ENCODE assay signal across 18 mouse cellular contexts in genomic region chr5:31628555-31628954, GRCm38 (mm10). TPM values are rescaled to one million over a fixed set of nuclear protein-coding genes. Genes with fewer than 3 reads are reported as not detected.
DNase-seq lines count a peak whose midpoint lies in the region; ATAC-seq and TF ChIP-seq lines count a peak whose summit lies in the region.
"Had no signal": no experiment of that assay in that cellular context is flagged by ENCODE, and none has a peak within 500 bp of the region (broad histone marks: within the 10 kb centered on the region; RNA-seq: fewer than 3 reads in every experiment).

No protein-coding gene starts in this region.

- no peak overlapping the region for H3K4me2 ChIP-seq in heart, embryonic 13.5 days
- H3K4me2 ChIP-seq: hindbrain, embryonic 15.5 days; neural tube, embryonic 12.5 days had no signal

- no peaks in the 10 kb centered on the region for H3K27me3 ChIP-seq in heart, embryonic 13.5 days (replicated peaks)
- no peaks in the 10 kb centered on the region for H3K27me3 ChIP-seq in E14TG2a.4 (ENCODE audit: insufficient read depth, low read length)
- H3K27me3 ChIP-seq in embryonic facial prominence, embryonic 10.5 days (replicated peaks; ENCODE audit: low read depth, poor library complexity, severe bottlenecking) = no peaks in the 10 kb centered on the region
- H3K27me3 ChIP-seq: hindbrain, embryonic 15.5 days; neural tube, embryonic 12.5 days had no signal

- peak overlapping the region; percentile 96; the same call in 1 of the 2 replicates for H3K27ac ChIP-seq in heart, embryonic 13.5 days (replicated peaks)
- H3K27ac ChIP-seq in embryonic facial prominence, embryonic 10.5 days (replicated peaks) = 0 out of 2 replicates have a peak overlapping the region, but pooled peaks have one; percentile 49
- H3K27ac ChIP-seq in left cerebral cortex, adult 2 months = no peak overlapping the region
- H3K27ac ChIP-seq: hindbrain, embryonic 15.5 days; neural tube, embryonic 12.5 days had no signal

- ATAC-seq in heart, embryonic 13.5 days (ENCODE audit: extremely low read depth, insufficient number of reproducible peaks, low FRiP score, low TSS enrichment) = no peak
- ATAC-seq: forebrain, postnatal 0 days had no signal

- TF ChIP-seq CTCF in E14TG2a.4 (conservative IDR thresholded peaks at IDR 0.05; ENCODE audit: low read length) = no peak
- TF ChIP-seq CTCF in left cerebral cortex, adult 2 months (IDR thresholded peaks at IDR 0.05) = no peak

- peak; percentile 65 to 82 for DNase-seq in adrenal gland, adult (ENCODE audit: inconsistent age in 2 of 2, low spot score in 1 of 2)
- DNase-seq in adrenal gland, postnatal 4 days (ENCODE audit: low spot score in 2 of 2) = no peak
- DNase-seq in heart, adult 9 months (ENCODE audit: low spot score in 2 of 2) = no peak
- DNase-seq in embryonic facial prominence, embryonic 10.5 days (ENCODE audit: low spot score) = no peak
- no peak for DNase-seq in embryo, embryonic 11 days
- no peak for DNase-seq in left cerebral cortex, adult 2 months (ENCODE audit: extremely low spot score in 1 of 2, low spot score in 2 of 2)
- DNase-seq: cerebellum, adult 9-11 months; forebrain, postnatal 0 days; kidney, adult 11 months; lung, adult 18-20 months; lung, postnatal 36 days; spleen, adult 18-20 months; thymus, adult 18-20 months had no signal

- H3K9me3 ChIP-seq in heart, embryonic 13.5 days = no peaks in the 10 kb centered on the region
- peaks cover 16% of the 10 kb centered on the region for H3K9me3 ChIP-seq in E14TG2a.4 (ENCODE audit: low read length)
- H3K9me3 ChIP-seq in embryonic facial prominence, embryonic 10.5 days = no peaks in the 10 kb centered on the region
- H3K9me3 ChIP-seq: hindbrain, embryonic 15.5 days; neural tube, embryonic 12.5 days had no signal

- no peaks in the 10 kb centered on the region; the same call in 1 of the 2 replicates for H3K36me3 ChIP-seq in heart, embryonic 13.5 days
- peaks cover 17% of the 10 kb centered on the region for H3K36me3 ChIP-seq in E14TG2a.4 (ENCODE audit: insufficient read depth, low read length)
- H3K36me3 ChIP-seq in embryonic facial prominence, embryonic 10.5 days (replicated peaks) = peaks cover 15% of the 10 kb centered on the region

- intact Hi-C loops in left cerebral cortex, adult 2 months (cut with DNase I) = no loop called here

- 84% methylated on average over 8 of the region's 8 CpGs for whole genome bisulfite sequencing in heart, embryonic 13.5 days
- WGBS in embryonic facial prominence, embryonic 10.5 days = 90% methylated on average over 8 of the region's 8 CpGs

- no peak overlapping the region for H3K4me3 ChIP-seq in heart, embryonic 13.5 days
- peak overlapping the region; percentile 43 for H3K4me3 ChIP-seq in E14TG2a.4 (replicated peaks; ENCODE audit: low read length)
- no peak overlapping the region for H3K4me3 ChIP-seq in embryonic facial prominence, embryonic 10.5 days
- no peak overlapping the region for H3K4me3 ChIP-seq in left cerebral cortex, adult 2 months
- H3K4me3 ChIP-seq: erythroblast, embryonic 14.5 days; hindbrain, embryonic 15.5 days; neural tube, embryonic 12.5 days had no signal

- H3K9ac ChIP-seq in heart, embryonic 13.5 days = no peak overlapping the region; the same call in 1 of the 2 replicates
- H3K9ac ChIP-seq: forebrain, postnatal 0 days; hindbrain, embryonic 15.5 days; neural tube, embryonic 12.5 days had no signal

- peaks cover 53% of the 10 kb centered on the region for H3K4me1 ChIP-seq in heart, embryonic 13.5 days
- H3K4me1 ChIP-seq in E14TG2a.4 (replicated peaks; ENCODE audit: low read depth, low read length) = peaks cover 83% of the 10 kb centered on the region
- H3K4me1 ChIP-seq in embryonic facial prominence, embryonic 10.5 days = peaks cover 31% of the 10 kb centered on the region
- H3K4me1 ChIP-seq: hindbrain, embryonic 15.5 days; neural tube, embryonic 12.5 days had no signal

RNA-seq across cellular contexts. Expression of gene Mrpl33, which starts 31.8 kb away (rescaled TPM):
- total RNA-seq in adrenal gland, postnatal 4 days (2021) = 100 to 1,000 TPM; 262 to 270 TPM
- 381 and 421 TPM in 2 replicates for polyA plus RNA-seq in heart, embryonic 13.5 days (2015; fragmentation: Nextera tagmentation; extraction: Ambion mirVana)
- 237 and 243 TPM in 2 replicates for polyA plus RNA-seq in embryonic facial prominence, embryonic 10.5 days (2016; fragmentation: Nextera tagmentation; extraction: Ambion mirVana)
- total RNA-seq in left cerebral cortex, adult 2 months (2021) = 10 to 100 TPM; 75.2 to 86.7 TPM

Comparison
In these comparisons a context has a peak if more than half of its experiments do, and no peak if none do; other contexts are left out.
1. DNase-seq: peak in adrenal gland, adult (2 of 2); none in adrenal gland, postnatal 4 days (0 of 2), heart, adult 9 months (0 of 2), embryonic facial prominence, embryonic 10.5 days (single experiment), embryo, embryonic 11 days (single experiment) and left cerebral cortex, adult 2 months (0 of 2).